Mouse (Mus musculus): ENCODE measurements around the gene Hnrnpa3.

DNA sequence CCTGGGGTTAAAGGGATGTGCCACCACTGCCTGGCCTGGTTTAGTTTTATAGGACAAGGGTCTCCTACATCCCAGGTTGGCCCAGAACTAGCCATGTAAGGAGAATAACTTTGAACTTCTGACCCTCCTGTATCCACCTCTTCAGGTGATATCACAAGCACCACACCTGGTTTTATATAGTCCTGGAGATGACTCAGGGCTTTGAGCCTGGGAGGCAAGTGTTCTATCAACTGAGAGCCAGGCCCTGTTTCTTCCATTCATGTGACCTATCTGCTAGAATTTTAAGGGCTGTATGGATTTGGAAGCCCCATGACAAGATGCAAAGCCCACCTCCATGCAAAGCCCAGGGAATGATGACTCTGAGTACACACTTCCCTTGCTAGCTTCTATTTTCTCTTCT is 5.9 kb upstream of the Hnrnpa3 start:
- TF ChIP-seq CTCF (IDR thresholded peaks at IDR 0.05; ENCODE audit: low read depth) = no peak
- TF ChIP-seq EP300 (IDR thresholded peaks at IDR 0.05; ENCODE audit: low read depth) = no peak

Data from liver, postnatal 0 days (tissue).